Mouse (Mus musculus): ENCODE results near the gene Sri.
"Not testable (repeated sequence)": the region's sequence is repeated elsewhere in the genome, so short reads cannot be mapped to it uniquely, and the experiment has no call there.

Gene Sri

GRCm38 (mm10) chr5:8045855-8046254 lies at the start of gene Sri:
Gene Sri, plus strand, starts transcription at chr5:8046078.
- no peak for DNase-seq

DNA sequence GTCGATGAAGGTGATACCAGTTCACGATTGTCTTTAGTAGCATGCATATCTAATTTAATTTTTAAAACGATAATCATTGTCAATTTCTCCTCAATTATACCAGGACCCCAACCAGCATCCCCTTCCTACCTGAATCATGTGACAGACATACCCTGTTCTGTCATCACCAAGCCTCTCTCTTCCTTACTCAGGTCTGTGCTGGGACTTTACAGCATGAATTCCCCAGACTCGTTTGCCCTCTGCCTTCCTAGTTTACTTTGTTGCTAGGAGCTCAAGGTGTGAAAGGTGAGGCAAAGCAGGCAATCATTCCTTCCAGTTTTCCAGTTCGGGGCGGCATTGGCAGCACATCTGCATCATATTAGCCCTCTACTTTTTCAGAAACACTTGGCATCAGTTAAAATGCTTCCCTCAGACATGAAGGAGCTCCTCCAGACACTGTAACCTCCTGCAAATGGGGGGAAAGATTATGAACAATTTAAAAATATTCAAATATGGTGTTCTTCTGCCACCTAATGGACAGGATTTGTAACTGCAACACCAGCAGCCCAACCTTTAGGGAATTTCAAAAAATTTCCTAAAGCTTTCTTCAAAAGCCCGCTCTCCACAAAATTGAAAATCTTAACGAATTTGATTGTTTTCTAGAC lies 49.4 kb upstream of the Sri start:
- DNase-seq: no peak

DNA sequence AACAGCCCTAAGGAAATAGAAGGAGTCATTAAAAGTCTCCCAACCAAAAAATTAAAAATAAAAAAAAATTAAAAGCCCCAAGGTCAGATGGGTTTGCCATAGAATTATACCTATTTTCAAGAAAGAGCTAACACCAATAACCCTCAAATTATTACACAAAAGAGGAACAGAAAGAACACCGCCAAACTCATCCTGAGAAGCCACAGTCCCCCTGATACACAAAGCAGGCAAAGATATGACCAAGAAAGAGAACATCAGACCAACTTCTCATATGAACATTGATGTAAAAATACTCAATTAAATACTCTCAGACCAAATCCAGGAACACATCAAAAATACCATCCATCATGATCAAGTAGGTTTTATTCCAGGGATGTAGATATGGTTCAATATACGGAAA lies 48.8 kb upstream of the Sri start:
- no peak for DNase-seq

GRCm38 (mm10) chr5:8000466-8000865 lies 45.4 kb upstream of the Sri start:
- DNase-seq: peak; percentile 24

DNA sequence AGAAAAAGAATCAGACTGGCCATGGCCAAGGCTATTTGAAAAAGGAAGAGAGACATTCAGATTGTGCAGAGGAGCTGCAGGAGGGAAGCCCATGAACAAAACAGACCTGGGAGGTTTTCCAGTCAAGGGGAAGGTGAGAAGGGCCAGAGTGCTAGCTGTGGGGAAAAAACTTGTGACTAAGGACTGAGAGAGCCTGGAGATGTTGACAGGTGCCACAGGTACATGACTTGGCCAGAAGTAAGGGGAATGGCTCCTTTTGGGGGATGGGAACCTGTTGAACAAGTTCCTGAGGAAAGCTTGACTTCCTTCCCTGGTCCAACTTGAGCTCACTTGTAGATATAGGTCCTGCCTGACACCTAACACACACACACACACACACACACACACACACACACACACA lies 43.1 kb upstream of the Sri start:
- no peak for DNase-seq

- DNase-seq: no peak
These were observed 32.6 kb upstream of the Sri start for GRCm38 (mm10) chr5:8013276-8013675.

DNA sequence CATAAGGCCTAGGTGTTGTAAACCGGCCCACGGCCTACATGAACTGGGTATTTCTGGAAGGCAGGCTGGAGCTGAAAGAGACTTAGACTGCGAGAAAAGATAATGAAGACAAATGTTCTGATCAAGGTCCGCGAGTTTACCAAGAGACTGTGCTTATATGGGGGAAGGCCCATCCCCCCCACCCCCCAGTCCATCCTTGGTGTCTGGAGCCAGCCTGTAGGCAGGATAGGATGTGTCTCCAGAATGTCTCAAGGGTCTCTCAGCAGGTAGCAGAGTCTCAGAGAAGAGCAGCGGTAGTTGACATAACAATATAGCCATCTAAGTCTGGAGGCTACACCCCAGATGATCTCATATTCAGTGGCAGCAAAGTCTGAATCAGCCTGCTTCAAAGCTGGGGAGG lies 11.3 kb upstream of the Sri start:
- not testable (repeated sequence) for DNase-seq

DNA sequence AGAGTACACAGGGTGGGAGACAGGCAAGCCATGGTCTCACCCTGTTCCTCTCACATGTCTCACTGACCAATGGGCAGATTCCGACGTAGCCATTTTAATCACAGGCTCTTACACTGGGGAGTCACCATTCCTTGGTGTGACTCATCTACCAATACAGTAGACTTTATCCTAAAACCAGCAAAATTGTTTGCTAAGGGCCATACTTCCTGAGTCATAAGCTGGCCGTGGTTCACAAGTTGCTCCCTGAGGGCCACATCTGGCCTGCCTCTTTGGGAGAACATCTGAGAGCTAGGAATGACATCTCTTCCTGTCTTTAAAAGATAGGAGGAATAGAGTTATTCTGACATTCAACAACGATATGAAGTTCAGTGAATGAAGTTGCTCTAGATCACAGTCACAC lies 7.9 kb downstream of the Sri start:
- no peak for DNase-seq

DNA sequence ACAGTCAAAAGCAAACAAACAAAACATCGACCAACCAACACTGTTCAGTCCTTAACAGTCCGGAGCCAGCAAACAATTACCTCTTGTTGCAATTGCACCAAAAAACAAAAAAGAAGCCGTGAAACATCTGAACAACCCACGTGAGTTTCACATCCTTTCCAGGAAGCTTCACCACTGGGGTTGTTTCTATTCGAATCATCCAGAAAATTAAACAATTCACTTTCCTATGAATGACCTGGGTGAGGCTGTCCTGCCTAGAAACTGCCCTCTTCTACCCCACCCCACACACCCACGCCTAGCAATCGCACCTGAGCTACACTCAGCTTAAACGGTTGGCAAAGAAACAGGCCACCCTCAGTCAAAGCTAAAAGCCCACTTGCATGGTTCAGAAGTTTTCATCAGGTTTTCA lies 9.8 kb downstream of the Sri start:
- DNase-seq: no peak

DNA sequence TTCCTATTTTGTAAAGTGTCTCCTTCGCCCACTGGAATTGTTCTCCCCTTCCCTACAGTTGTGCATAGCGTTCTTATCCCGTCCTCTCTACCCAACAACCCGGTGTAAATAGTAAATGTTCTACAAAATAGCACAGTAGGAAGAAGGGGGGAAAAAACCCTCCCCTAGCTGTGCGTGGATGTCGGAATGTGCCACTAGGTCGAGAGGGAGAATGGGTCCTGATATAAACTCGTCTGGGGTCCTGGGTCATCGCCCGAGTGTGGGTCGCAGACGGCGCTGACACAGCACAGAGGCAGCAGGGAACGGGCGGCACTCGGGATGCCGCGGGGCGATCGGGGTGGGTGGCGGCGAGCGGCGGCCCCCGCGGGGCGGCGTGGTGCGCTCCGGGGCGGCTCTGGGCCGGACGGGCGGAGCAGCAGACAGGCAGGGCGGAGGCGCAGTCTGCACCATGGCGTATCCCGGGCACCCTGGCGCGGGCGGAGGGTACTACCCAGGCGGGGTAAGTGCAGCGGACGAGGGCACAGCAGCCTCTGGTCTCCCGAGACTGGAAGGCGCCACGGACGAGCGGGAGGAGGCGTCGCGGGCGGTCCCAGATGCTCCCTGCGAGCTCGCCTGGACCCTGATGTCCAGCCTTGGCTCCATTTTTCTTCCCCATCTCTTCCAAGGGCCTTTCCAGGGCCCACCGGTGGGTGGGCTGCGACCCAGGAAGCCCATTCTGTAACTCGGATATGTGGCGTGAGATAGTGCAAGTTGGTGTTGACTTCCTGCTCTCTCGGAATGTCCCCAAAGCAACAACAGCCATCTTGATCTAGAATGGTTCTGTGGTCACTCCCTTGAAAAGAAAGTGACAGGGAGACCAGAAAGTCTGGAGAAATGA lies 10.5 kb downstream of the Sri start:
- peak; percentile 79 for DNase-seq

DNA sequence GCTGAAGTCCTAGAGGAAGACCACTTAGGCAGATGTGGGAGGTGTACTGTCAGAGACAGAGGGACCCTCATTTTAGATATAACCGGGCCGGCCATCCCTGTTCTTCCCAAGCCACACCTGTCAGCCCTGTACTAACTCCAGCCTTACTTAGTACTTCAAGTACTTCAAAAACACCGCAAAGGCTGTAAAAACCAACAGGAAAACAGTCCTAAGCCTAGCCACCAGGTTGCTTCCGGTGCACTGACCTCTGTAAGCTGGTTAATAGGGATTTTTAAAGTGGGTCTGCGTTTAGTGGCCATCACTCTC lies 11.1 kb downstream of the Sri start:
- no peak for DNase-seq

- DNase-seq: no peak
These were observed 12.2 kb downstream of the Sri start for GRCm38 (mm10) chr5:8058056-8058455.

GRCm38 (mm10) chr5:8062469-8062868 lies 16.6 kb downstream of the Sri start:
- no peak for DNase-seq

DNA sequence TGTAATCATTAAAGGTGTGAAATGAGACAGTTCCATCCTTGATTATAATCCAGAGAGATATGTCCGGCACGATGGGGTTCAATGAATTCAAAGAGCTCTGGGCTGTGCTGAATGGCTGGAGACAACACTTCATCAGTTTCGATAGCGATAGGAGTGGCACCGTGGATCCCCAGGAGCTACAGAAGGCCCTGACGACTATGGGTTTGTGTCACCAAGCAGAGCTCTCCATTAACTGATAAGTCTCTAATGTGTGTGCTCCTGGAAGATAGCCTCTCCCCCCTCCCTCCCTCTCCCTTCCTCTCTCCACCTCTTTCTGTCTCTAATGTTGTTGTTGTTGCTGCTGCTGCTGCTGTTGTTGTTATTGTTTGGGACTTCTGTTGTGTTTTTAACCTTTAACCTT lies 17.3 kb downstream of the Sri start:
- no peak for DNase-seq

GRCm38 (mm10) chr5:8073406-8073805 lies 27.5 kb downstream of the Sri start:
- DNase-seq: no peak

DNA sequence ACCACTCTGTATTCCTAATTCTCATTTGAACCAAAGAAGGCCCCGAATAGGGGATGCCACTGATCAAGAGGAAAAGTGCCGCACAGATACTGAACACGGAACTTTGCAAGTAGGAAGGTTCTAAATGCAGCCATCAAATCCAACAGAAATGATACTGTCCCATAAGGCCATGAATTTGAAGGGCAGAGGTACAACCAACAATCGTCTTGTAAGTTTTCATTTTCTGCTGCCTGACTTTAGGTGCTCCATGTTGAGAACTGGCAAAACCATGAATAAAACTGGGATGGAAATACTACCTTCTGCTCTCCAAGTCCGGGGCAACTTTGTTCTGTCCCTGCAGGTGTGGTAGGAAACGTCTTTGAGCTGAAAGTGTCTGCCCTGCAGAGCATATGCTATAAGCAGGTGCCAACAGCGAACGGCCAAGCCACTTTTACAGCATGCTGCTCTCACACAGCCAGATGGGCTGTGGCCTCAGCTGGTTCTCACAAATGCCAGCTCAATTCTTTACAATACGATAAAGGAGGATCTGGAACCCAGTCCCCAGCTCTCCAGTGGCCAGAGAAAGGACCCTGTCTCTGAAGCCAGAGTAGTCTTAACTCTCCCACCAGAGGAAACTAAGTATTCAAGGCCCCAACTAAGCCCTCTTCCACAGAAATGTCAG lies 28.2 kb downstream of the Sri start:
- DNase-seq: no peak

- DNase-seq: no peak
These were observed 31.6 kb downstream of the Sri start for GRCm38 (mm10) chr5:8077481-8077880.

DNA sequence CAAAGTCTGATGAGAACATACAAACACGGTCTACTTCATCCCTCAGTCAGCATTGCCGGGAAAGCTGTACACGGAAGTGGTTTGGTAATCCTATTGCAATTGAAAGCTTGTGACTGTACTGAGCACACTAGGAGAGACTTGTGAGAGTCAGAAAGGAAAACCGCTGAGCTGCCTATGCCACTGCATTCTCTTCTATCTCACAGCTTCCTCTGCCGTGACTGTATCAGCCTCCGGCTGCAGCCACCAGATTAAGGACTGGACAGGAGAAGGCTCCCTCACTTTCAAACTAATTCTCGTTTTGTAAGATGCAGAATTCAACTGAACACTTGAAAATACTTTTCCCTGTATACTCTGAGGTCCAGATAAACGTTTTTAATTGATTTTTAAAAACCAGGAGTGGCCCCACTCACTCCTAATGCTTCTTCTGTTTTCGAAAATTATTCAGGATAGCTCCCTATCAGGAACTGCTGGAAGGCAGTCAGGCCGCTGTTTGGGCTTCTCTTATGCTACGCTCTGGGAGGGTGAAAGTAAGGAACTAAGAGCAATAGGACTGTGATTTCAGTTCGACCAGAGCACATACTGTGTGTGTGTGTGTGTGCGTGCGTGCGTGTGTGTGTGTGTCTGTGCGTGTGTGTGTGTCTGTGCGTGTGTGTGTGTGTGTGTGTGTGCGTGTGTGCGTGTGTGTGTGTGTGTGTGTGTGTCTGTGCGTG lies 37.1 kb downstream of the Sri start:
- DNase-seq: no peak

DNA sequence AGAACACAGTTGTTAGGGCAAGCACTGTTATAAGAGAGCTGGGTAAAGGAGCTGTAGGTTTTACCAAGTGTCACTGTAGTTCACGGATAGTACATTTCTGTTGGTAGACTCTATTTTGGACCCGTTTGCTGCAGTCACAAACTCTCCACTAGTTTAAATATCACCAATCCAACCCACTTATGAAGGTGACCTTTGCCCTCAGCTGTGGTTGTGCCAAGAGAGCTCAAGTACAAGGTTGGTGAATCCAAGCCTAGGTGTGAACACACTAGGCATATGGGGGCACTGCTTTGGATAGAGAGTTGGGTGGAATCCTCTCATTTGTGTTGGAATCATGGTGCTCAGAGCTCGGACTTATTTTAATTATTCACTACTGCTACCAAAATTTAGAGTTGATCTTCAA lies 39.8 kb downstream of the Sri start:
- DNase-seq: no peak

- DNase-seq: no peak
These were observed 42.3 kb downstream of the Sri start for GRCm38 (mm10) chr5:8088147-8088546.

GRCm38 (mm10) chr5:8094921-8095320 lies 49.0 kb downstream of the Sri start:
- DNase-seq: no peak

DNA sequence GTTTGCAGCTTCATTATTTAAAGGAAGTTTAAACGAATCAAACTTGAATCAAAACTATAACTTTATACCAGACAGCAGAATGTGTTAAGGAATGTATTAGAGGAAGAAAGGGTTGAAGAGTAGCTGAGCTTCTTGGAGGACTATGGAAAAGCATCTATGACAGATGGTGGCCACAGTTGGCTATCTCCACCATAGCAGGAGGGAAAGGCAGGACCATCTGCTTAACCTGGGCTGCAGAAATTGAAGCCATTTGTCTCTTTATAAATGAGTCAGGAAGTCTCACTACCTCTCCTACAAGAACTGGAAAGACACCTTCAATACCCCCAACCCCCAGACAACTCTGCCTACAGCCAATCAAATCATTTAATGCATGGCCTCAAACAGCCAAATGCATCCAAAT lies 49.8 kb downstream of the Sri start:
- DNase-seq: no peak

DNA sequence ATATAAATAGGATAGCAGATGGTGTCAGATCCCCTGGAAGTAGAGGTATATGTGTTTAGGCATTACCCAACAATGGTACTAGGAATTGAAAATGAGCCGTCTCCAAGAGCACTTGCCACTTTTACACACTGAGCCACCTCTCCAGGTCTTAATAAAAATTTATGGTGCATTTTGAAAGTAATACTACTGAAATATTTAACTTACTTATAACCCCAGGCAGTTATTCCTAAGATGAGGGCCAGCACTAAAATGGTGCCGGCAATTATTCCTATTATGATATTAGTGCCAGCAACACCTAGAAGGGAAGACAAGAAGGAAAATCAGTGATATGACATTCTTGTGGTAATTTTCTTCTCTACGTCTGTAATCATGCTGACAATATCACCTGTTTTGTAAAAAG lies 65.8 kb downstream of the Sri start:
- DNase-seq: no peak

GRCm38 (mm10) chr5:8112246-8112645 lies 66.4 kb downstream of the Sri start:
- DNase-seq: no peak

All from layer of hippocampus, adult 9-11 months (tissue).